Mouse (Mus musculus): ENCODE data around the gene Orc5. TPM values are rescaled to one million over a fixed set of nuclear protein-coding genes. Genes with fewer than 3 reads are reported as not detected.
"Not testable (repeated sequence)": the region's sequence is repeated elsewhere in the genome, so short reads cannot be mapped to it uniquely, and the experiment has no call there.

The Orc5 gene
- polyA plus RNA-seq, 1 experiment from 2014 or later: 33.7 TPM

GRCm38 (mm10) chr5:22482567-22482966, 67.7 kb downstream of the Orc5 start:
- WGBS: 87% methylated on average over 5 of the region's 5 CpGs
- H3K36me3 ChIP-seq: 0 out of 2 replicates have a peak, but pooled peaks cover 6% of the 10 kb centered on the region
- H3K27me3 ChIP-seq: no peaks in the 10 kb centered on the region
- H3K4me1 ChIP-seq: no peaks in the 10 kb centered on the region
- H3K4me3 ChIP-seq: no peak overlapping the region
- H3K4me2 ChIP-seq: no peak overlapping the region
- H3K9me3 ChIP-seq: no peaks in the 10 kb centered on the region
- H3K27ac ChIP-seq: no peak overlapping the region
- no peak overlapping the region for H3K9ac ChIP-seq
- no peak for ATAC-seq (ENCODE audit: insufficient number of reproducible peaks, low FRiP score, low TSS enrichment, low read depth)

- not testable (repeated sequence) for H3K27me3 ChIP-seq; H3K36me3 ChIP-seq; H3K4me2 ChIP-seq; H3K9ac ChIP-seq; H3K4me3 ChIP-seq; H3K27ac ChIP-seq; H3K9me3 ChIP-seq; ATAC-seq (ENCODE audit: insufficient number of reproducible peaks, low FRiP score, low TSS enrichment, low read depth); H3K4me1 ChIP-seq
- 96% methylated on average over 7 of the region's 11 CpGs for WGBS
Observed at GRCm38 (mm10) chr5:22472445-22472844, 77.8 kb downstream of the Orc5 start.

- WGBS: 54% methylated on average over 4 of the region's 4 CpGs
- Histone ChIP-seq H3K27ac (no peak overlapping the region), H3K4me3 (no peak overlapping the region), H3K36me3 (no peaks in the 10 kb centered on the region), H3K27me3 (no peaks in the 10 kb centered on the region), H3K4me1 (no peaks in the 10 kb centered on the region), H3K9me3 (no peaks in the 10 kb centered on the region), H3K4me2 (no peak overlapping the region), H3K9ac (no peak overlapping the region)
- ATAC-seq (ENCODE audit: insufficient number of reproducible peaks, low FRiP score, low TSS enrichment, low read depth): no peak
Observed at GRCm38 (mm10) chr5:22471243-22471642, 79.0 kb downstream of the Orc5 start.

GRCm38 (mm10) chr5:22452871-22453661, 97.2 kb downstream of the Orc5 start:
- Histone ChIP-seq H3K27me3 (no peaks in the 10 kb centered on the region), H3K36me3 (no peaks in the 10 kb centered on the region), H3K27ac (no peak overlapping the region), H3K9me3 (no peaks in the 10 kb centered on the region), H3K4me2 (no peak overlapping the region), H3K4me3 (no peak overlapping the region), H3K4me1 (no peaks in the 10 kb centered on the region), H3K9ac (no peak overlapping the region)
- ATAC-seq (ENCODE audit: insufficient number of reproducible peaks, low FRiP score, low TSS enrichment, low read depth): no peak
- 82% methylated on average over 15 of the region's 15 CpGs for WGBS

GRCm38 (mm10) chr5:22452452-22452851, 97.8 kb downstream of the Orc5 start:
- 89% methylated on average over 9 of the region's 9 CpGs for WGBS
- no peak overlapping the region for H3K4me2 ChIP-seq
- no peaks in the 10 kb centered on the region for H3K4me1 ChIP-seq
- H3K4me3 ChIP-seq: no peak overlapping the region
- H3K9me3 ChIP-seq: no peaks in the 10 kb centered on the region
- no peak overlapping the region for H3K27ac ChIP-seq
- no peaks in the 10 kb centered on the region for H3K36me3 ChIP-seq
- no peak for ATAC-seq (ENCODE audit: insufficient number of reproducible peaks, low FRiP score, low TSS enrichment, low read depth)
- H3K9ac ChIP-seq: no peak overlapping the region
- no peaks in the 10 kb centered on the region for H3K27me3 ChIP-seq

- 67% methylated on average over 3 of the region's 3 CpGs for WGBS
Observed at GRCm38 (mm10) chr5:22451764-22452163, 98.5 kb downstream of the Orc5 start.

GRCm38 (mm10) chr5:22449492-22449891, 100.7 kb downstream of the Orc5 start:
- H3K4me3 ChIP-seq: no peak overlapping the region
- no peak overlapping the region for H3K4me2 ChIP-seq
- H3K9ac ChIP-seq: no peak overlapping the region
- no peaks in the 10 kb centered on the region for H3K4me1 ChIP-seq
- no peaks in the 10 kb centered on the region for H3K9me3 ChIP-seq
- ATAC-seq (ENCODE audit: insufficient number of reproducible peaks, low FRiP score, low TSS enrichment, low read depth): no peak
- 74% methylated on average over 3 of the region's 3 CpGs for WGBS
- H3K36me3 ChIP-seq: no peaks in the 10 kb centered on the region
- no peak overlapping the region for H3K27ac ChIP-seq
- H3K27me3 ChIP-seq: no peaks in the 10 kb centered on the region

More at GRCm38 (mm10) chr5:22451764-22452163, 98.5 kb downstream of the Orc5 start:
- H3K27me3 ChIP-seq: no peaks in the 10 kb centered on the region
- no peaks in the 10 kb centered on the region for H3K36me3 ChIP-seq
- ATAC-seq (ENCODE audit: insufficient number of reproducible peaks, low FRiP score, low TSS enrichment, low read depth): no peak
- H3K9ac ChIP-seq: no peak overlapping the region
- no peak overlapping the region for H3K4me2 ChIP-seq
- H3K4me3 ChIP-seq: no peak overlapping the region
- no peaks in the 10 kb centered on the region for H3K4me1 ChIP-seq
- no peak overlapping the region for H3K27ac ChIP-seq
- no peaks in the 10 kb centered on the region for H3K9me3 ChIP-seq

Other genes starting within 250 kb of the Orc5 start
- gene Reln, start 205.7 kb downstream of the Orc5 start, polyA plus RNA-seq (2015; fragmentation: Nextera tagmentation; extraction: Ambion mirVana): 3.6 and 3.8 TPM in 2 replicates
- 0.47 and 0.52 TPM in 2 replicates for gene Lhfpl3, start 195.6 kb upstream of the Orc5 start, polyA plus RNA-seq (2015; fragmentation: Nextera tagmentation; extraction: Ambion mirVana)

Data from limb, embryonic 15.5 days (tissue).